Mouse (Mus musculus): ENCODE measurements around the gene Rad50. TPM values are rescaled to one million over a fixed set of nuclear protein-coding genes. Genes with fewer than 3 reads are reported as not detected.

Gene Rad50
- polyA plus RNA-seq (2021; fragmentation: Nextera tagmentation), result 6.1 and 6.8 TPM in 2 replicates
- long read RNA-seq, experiment 1, partial matches to known transcripts, result 26 of 35 reads
- long read RNA-seq, experiment 1, other reads (novel, unspliced or antisense), result 9 of 35 reads
- long read RNA-seq, experiment 2, full-length matches to known transcripts, result 4 of 51 reads
- long read RNA-seq, experiment 2, partial matches to known transcripts, result 43 of 51 reads
- long read RNA-seq, experiment 2, other reads (novel, unspliced or antisense), result 4 of 51 reads

DNA sequence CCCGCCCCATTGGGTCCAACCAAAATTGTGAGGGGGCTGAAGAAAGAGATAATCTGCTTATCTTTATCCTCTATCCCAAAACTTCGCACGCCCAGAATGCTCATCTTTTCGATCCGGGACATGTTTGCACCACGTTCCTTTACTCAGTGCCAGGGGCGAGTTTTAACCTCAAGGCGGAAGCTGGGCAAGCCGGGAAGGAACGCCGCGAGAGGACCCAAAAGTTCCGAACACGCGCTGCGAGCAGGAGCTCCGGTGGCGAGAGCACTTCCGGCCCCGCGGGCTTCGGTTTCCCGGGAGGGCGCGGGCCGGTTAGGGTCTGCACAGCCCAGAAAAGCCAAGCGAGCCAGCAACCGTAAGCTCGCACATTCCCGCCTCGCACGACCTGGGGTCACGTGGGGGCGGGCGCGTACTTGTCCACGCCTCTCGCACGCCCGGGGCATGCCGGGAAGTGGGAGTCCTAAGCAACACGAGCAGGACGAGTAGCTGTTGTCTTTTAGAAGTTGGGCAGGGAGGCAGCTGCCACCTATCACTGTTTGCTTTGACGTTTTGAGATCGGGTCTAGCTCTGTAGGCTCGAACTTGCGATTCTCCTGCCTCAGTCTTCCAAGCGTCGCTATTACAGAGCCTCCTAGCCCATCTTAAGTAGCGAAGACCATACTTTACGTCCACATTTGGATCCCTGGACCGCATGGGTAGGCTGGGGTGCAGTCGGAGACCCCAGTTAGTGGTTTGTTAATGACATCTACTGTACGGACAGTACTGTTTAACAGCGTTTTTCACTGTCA, at the start of gene Rad50:
Gene Rad50, minus strand, starts transcription at position 386 of the 784 bp plus-strand sequence.

DNA sequence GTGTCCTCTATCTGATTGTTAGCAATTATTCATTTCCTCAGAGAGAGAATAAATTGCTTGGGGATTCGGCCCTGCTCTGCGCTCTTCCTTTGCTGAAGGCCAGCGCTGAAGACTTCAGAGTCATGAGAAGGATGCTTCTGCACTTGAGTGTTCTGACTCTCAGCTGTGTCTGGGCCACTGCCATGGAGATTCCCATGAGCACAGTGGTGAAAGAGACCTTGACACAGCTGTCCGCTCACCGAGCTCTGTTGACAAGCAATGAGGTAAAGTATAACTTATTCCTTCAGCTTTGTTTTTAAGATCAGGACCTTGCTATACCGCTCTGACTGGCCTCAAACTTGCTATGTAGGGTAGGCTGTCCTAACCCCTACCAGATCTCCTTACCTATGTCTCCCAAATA, 13.6 kb upstream of the Rad50 start, which contains the start of gene Il5:
Gene Il5, plus strand, starts transcription at position 80 of the 400 bp plus-strand sequence.

GRCm38 (mm10) chr11:53634556-53634955, 72.6 kb downstream of the Rad50 start, which contains the start of gene Il13:
Gene Il13, minus strand, starts transcription at chr11:53634702.

GRCm38 (mm10) chr11:53618619-53619198, 88.4 kb downstream of the Rad50 start, which contains the start of gene Il4:
Gene Il4, minus strand, starts transcription at chr11:53618669.

Other genes starting within 250 kb of the Rad50 start
- gene Gm9837, start 236.8 kb downstream of the Rad50 start, polyA plus RNA-seq (2021; fragmentation: Nextera tagmentation), result not detected in 2 replicates
- 1.5 and 2.4 TPM in 2 replicates for gene Gm9945, start 227.2 kb downstream of the Rad50 start, polyA plus RNA-seq (2021; fragmentation: Nextera tagmentation)
- 65.5 and 66.0 TPM in 2 replicates for gene Sowaha, start 227.0 kb downstream of the Rad50 start, polyA plus RNA-seq (2021; fragmentation: Nextera tagmentation)
- gene Sept8, start 188.1 kb downstream of the Rad50 start, polyA plus RNA-seq (2021; fragmentation: Nextera tagmentation), result 107 and 117 TPM in 2 replicates
- 112 and 121 TPM in 2 replicates for gene Kif3a, start 139.9 kb downstream of the Rad50 start, polyA plus RNA-seq (2021; fragmentation: Nextera tagmentation)
- gene Il4, start 88.7 kb downstream of the Rad50 start, polyA plus RNA-seq (2021; fragmentation: Nextera tagmentation), result 0.40 and 0.43 TPM in 2 replicates
- gene Il13, start 72.6 kb downstream of the Rad50 start, polyA plus RNA-seq (2021; fragmentation: Nextera tagmentation), result not detected in 2 replicates
- not detected in 2 replicates for gene Il5, start 13.5 kb upstream of the Rad50 start, polyA plus RNA-seq (2021; fragmentation: Nextera tagmentation)
- 6.1 and 7.3 TPM in 2 replicates for gene Irf1, start 62.7 kb upstream of the Rad50 start, polyA plus RNA-seq (2021; fragmentation: Nextera tagmentation)
- 0.16 and 1.3 TPM in 2 replicates for gene Gm17334, start 65.9 kb upstream of the Rad50 start, polyA plus RNA-seq (2021; fragmentation: Nextera tagmentation)
- gene Gm12216, start 151.9 kb upstream of the Rad50 start, polyA plus RNA-seq (2021; fragmentation: Nextera tagmentation), result 3.6 and 4.5 TPM in 2 replicates
- gene Slc22a5, start 184.3 kb upstream of the Rad50 start, polyA plus RNA-seq (2021; fragmentation: Nextera tagmentation), result 2.9 and 5.3 TPM in 2 replicates

Data from layer of hippocampus, adult 6 months (tissue).